Mouse (Mus musculus): ENCODE results near the gene Tmem214. TPM values are rescaled to one million over a fixed set of nuclear protein-coding genes. Genes with fewer than 3 reads are reported as not detected.

Tmem214 gene
- total RNA-seq, 2 experiments from 2014 or later: 64.5 to 66.9 TPM

Other genes with a start within 250 kb of the Tmem214 start
- gene Slc35f6, start 220.1 kb upstream of the Tmem214 start, total RNA-seq (2021): 10 to 100 TPM; 29.0 TPM
- gene Cenpa, start 201.2 kb upstream of the Tmem214 start, total RNA-seq (2021): 10 to 100 TPM in 1 of 2 experiments, 1 to 10 TPM in 1; 9.3 to 10.4 TPM
- 100 to 1,000 TPM; 321 to 327 TPM for gene Dpysl5, start 156.4 kb upstream of the Tmem214 start, total RNA-seq (2021)
- 100 to 1,000 TPM; 202 to 212 TPM for gene Mapre3, start 53.4 kb upstream of the Tmem214 start, total RNA-seq (2021)
- 10 to 100 TPM; 23.0 to 25.6 TPM for gene Agbl5, start 20.7 kb downstream of the Tmem214 start, total RNA-seq (2021)
- gene Ost4, start 39.8 kb downstream of the Tmem214 start, total RNA-seq (2021): 10 to 100 TPM; 91.7 to 98.2 TPM
- gene Emilin1, start 45.4 kb downstream of the Tmem214 start, total RNA-seq (2021): 1 to 10 TPM; 5.7 to 6.5 TPM
- 10 to 100 TPM in 1 of 2 experiments, 1 to 10 TPM in 1; 8.0 to 12.7 TPM for gene Khk, start 53.4 kb downstream of the Tmem214 start, total RNA-seq (2021)
- gene Cgref1, start 77.6 kb downstream of the Tmem214 start, total RNA-seq (2021): 10 to 100 TPM; 39.6 to 43.0 TPM
- 100 to 1,000 TPM; 116 to 125 TPM for gene Preb, start 92.3 kb downstream of the Tmem214 start, total RNA-seq (2021)
- gene Tcf23, start 100.7 kb downstream of the Tmem214 start, total RNA-seq (2021): not detected
- 10 to 100 TPM; 80.1 to 86.1 TPM for gene Atraid, start 180.3 kb downstream of the Tmem214 start, total RNA-seq (2021)
- 10 to 100 TPM; 14.2 to 16.6 TPM for gene Slc5a6, start 180.9 kb downstream of the Tmem214 start, total RNA-seq (2021)
- 10 to 100 TPM; 21.2 to 23.2 TPM for gene Cad, start 186.8 kb downstream of the Tmem214 start, total RNA-seq (2021)
- not detected for gene Dnajc5g, start 238.3 kb downstream of the Tmem214 start, total RNA-seq (2021)
- gene Slc30a3, start 240.2 kb downstream of the Tmem214 start, total RNA-seq (2021): 10 to 100 TPM; 41.0 to 47.6 TPM
- gene Trim54, start 248.7 kb downstream of the Tmem214 start, total RNA-seq (2021): not detected